Mouse (Mus musculus) adrenal gland, postnatal 25 days (tissue): ENCODE measurements around the gene Tmc7. TPM values are rescaled to one million over a fixed set of nuclear protein-coding genes. Genes with fewer than 3 reads are reported as not detected.

Experiments
- DNase-seq: peaks from one replicate; pipeline ENCODE4 v3.0.0; 2021; ENCODE audit warnings: mixed read lengths
- long read RNA-seq: library from polyadenylated mRNA; stranded (forward); transcript quantifications from one replicate; pipeline ENCODE4 v2.0.0, GENCODE M21; 2021
- total RNA-seq: library from RNA; stranded (reverse); gene quantifications from 2 replicates; pipeline ENCODE4 v1.2.3, GENCODE M21; 2021

The Tmc7 gene
- total RNA-seq = 0.52 TPM in 1 of 2 replicates, not detected in the other
- long read RNA-seq = 0 reads

DNA sequence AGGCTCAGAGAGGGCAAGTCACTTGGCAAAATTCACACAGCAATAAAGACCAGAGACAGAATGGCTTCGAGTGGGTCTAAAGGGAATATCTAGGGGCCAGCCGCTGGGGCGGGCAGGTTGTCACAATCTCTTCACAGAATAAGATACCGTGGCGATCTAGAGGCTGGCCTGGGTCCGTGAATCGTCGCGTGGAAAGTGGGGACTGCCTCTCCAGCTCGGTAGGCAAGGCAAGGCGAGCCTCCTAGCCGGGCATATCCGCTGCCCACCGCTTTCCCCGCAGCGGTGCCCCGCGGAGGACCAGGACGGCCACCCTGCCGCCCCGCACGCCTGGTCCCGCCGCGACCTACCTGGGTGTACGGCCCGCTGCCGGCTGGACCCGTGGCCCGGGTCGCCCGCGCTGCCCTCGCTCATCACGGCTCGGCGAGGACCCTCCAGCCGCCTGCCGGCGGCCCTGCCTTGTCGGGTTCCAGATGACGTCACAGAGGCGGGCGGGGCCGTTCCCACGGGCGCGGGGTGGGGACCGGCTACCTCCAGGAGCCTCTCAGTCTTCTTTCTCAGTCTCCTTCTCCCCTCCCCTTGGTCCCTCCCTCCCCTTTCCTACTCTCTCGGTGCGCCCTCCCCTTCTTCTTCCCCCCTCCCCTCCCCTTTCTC is at the start of gene Tmc7:
Gene Tmc7, minus strand, starts transcription at position 480 of the 651 bp plus-strand sequence.
- peak; percentile 67 for DNase-seq

DNA sequence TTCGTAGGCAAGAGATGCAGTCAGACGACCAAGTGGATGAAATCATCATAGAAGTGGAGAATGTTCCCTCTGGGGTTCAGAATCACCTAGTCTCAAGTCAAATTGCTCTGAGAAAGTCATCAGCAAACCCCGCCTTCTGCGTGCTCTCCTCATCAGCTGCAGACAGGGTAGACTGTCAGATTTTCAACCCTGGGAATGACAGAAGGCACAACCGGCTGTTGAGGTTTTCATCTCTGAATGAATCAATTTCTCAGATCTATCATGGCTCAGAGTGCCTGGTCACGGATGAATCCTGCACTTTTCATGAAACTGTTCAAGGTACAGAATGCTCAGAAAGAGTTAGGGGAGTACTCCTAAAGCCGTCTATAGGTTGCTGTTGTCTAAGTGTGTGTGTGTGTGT is 49.4 kb upstream of the Tmc7 start:
- DNase-seq = no peak

DNA sequence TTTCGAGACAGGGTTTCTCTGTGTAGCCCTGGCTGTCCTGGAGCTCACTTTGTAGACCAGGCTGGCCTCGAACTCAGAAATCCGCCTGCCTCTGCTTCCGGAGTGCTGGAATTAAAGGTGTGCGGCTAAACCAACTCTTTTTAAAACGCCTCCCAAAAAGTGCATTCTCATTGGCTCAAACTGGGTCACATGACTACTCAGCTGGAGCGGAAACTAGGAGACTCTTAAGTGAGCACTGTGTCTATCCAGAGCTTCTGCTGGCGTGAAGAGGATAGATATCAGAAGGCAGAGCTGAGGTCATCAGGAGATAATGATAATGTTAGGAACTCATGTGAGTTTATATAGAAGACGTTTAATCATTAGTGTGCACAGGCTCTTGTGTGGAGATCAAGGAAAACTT is 48.6 kb upstream of the Tmc7 start:
- no peak for DNase-seq

DNA sequence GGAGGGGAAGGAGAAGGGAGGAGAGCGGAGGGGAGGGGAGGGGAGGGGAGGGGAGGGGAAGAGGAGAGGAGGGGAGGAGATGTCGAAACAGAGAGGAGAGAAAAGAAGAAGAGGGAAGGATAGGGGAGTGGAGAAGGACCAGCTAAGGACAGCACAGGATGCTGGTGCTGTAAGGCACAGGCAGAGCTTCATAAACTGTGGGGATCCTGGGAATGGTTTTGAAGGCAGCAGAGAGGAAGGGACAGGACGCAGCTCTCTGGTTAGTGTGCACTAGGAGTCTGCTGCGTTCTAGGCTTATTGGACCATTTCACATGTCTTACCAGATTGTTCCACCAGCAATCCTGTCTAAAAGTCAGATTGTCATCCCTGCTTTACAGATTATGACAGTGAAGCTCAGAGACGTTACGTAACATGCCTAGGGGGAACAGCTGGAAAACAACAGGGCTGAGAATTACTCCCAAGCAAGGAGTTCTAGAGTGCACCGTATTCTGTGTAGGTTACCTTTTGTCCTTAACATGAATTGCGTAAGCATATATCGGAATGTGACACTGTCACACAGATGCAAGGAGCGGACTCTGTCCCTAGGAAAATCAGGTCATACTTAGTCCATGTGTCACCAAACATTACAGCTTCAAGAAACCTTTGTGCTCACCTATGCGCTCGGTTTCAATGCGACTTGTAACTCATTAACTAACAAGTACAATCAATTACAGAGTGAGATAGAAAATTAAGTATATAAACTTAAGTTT is 43.2 kb upstream of the Tmc7 start:
- no peak for DNase-seq

DNA sequence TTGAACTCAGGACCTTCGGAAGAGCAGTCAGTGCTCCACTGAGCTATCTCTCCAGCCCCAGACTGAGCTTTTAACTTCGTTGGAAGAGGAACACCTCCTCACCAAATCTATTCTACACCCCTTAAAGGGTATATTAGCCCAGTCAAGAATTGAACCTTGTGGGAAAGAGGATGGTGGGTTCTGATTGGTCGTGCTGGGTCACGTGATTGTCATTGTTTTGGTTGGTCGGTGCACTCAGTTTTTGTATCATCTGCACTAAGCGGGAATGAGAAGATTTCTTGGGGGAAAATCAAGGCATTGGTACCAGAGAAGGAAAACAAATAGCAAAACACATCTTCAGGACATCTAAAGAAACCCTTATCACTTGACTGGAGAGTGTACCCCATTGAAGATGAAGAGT is 36.6 kb upstream of the Tmc7 start:
- no peak for DNase-seq

DNA sequence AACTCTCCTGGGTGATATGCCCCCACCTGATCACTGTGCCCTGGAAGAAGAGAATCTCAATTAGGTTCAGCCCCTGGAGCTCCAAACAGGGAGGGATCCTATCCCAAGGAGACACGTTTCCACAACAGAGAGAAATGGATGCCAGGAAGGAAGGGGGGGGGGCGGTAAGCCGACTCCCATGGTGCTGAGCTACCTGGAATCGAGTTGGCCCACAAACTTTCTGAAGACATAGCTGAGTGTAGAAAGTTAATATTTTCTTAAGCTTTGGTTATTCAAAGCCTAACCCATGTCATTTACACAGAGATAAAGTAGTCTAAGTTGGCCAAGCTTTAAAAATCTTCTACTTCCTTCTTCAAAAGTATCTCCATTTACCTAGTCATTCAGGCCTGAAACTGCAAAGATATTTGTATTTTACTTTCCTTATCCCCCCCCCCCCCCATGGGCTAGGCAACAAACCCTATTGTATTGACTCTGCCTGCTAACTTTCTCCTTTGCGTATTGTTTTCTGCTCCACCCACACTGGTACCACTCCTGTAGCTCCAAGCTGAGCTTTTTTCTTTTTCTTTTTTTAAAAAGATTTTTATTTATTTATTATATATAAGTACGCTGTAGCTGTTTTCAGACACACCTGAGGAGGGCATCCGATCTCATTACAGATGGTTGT is 35.8 kb upstream of the Tmc7 start:
- DNase-seq = no peak

DNA sequence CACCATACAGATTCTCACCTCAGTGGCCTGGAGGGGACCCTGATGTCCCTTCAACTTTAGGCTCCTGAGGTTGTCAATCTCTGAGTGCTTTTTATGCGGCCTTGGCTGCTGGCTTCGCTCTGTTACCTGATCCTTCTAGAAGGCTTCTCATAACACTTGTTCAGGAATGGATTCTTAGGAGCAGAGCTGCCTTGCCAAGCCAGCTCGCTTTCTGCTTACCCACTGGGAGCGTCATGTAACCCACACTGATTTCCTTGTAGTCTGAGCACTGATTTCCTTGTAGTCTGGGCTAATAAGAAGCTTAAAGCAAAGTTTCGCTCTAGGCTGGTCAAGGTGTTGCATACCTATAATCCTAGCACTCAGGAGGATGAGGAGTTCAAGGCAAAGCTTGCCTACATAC is 33.6 kb upstream of the Tmc7 start:
- DNase-seq = no peak

DNA sequence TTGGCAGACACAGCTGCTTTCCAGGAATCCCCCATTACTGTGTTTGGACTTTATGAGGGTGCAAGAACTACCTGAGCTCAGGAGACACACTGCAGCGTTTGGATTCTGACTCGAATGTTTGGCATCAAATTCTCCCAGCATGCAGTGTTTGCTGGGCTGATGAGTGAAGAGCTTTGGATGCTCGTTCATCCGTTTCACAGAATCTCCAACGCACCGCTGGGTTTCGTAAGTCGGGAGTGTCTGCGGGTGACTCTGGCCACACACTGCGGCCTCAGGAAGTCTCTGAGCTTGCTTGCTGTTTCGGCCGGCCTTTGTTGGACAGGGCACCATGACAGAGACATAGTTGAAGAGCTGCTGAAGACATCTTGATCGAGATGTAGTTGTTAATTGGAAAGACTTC is 29.5 kb upstream of the Tmc7 start:
- DNase-seq = no peak

DNA sequence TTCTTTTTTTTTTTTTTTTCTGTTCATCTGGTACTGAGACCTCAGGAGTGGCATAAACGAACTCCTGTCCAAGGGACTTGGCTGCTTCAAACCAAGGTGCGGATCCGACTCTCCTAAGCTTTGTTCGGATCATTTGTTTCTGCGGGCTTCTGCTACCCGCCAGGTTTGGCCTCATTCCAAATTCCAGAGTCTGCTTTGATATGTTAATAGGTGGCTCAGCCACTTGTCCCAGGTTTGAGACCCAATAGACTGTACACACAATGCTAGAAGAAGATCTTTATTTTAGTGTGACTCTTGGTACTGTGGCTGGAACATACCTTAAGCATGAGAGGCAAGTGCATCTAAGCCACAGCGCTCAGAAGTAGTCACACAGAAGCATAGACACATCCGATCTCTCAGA is 27.4 kb upstream of the Tmc7 start:
- no peak for DNase-seq

DNA sequence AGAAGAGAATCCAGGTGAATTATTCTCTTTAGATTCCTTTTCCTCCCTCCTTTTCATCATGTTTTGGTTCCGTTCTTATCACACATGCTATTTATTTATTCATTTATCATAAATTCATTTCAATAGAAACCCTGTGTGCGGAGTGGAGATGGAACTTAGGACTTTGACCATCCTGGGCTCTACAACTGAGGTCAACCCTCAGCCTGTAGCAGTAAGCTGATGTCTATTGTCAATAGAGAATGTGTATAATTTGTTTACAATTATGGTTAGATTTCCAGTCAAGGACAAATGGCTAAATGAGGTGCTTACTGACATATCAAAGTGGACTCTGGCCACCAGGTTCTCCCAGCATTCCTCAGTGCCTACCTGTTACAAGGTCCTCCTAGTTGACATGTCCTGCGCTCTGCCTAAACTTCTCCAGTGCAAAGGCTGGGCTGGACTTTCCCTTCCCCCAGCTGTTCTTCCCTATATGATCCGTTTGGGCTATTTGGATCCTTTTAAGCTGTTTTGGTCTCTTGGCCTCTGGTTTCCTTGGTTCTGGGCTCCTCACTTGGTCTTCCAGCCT is 26.7 kb upstream of the Tmc7 start:
- no peak for DNase-seq

DNA sequence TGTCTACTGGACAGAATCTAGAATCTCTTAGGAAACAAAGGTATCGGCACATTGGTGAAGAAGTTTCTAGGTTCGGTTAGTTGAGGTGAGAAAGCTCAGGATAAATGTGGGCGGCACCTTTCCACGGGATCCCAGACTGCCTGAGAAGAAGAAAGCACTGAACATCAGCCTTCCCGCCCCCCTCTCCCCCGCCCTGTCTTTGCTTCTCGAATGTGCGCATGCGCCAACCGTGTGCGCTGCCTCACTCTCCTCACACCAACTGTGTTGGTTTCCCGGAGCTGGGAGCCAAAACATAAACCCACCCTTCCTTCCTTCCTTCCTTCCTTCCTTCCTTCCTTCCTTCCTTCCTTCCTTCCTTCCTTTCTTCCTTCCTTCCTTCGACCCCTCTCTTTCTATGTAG is 26.2 kb upstream of the Tmc7 start:
- no peak for DNase-seq

DNA sequence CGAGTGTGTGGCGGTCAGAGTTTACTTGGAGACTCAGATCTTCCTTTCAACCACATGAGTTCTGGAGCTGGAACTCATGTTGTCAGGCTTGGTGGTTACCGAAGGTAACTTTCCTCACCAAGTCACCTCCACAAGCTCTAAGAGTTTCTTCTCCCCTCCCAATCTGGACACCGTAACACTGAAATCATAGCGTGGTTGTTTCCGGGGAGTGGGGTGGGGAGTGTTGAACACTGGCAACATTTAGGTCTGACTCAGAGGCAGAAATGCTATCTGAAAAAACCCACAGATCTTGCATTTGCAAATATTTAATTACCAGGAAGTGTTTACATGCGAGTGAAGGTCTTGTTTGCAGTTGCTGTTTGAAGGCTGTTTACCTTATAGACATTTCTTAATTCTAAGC is 25.3 kb upstream of the Tmc7 start:
- DNase-seq = no peak

DNA sequence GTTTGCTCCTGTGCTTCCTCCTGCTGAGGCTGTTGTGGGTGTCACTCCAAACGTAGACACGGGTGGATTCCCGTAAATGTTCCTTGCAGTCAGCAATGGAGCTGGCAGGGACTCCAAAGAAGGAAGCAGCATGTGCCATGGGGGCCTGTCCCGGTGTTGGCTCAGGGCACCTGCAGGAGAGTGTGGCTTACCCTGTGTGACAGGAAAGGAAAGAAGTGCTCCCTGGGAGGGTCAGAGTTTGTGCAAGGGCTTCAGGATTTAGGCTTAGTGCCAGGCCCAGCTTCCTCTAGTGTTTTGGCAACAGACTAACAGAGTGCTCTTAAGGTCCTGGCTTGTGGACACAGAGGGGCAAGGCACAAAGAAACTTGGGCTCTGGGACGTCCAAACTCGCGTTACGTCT is 20.3 kb upstream of the Tmc7 start:
- no peak for DNase-seq

DNA sequence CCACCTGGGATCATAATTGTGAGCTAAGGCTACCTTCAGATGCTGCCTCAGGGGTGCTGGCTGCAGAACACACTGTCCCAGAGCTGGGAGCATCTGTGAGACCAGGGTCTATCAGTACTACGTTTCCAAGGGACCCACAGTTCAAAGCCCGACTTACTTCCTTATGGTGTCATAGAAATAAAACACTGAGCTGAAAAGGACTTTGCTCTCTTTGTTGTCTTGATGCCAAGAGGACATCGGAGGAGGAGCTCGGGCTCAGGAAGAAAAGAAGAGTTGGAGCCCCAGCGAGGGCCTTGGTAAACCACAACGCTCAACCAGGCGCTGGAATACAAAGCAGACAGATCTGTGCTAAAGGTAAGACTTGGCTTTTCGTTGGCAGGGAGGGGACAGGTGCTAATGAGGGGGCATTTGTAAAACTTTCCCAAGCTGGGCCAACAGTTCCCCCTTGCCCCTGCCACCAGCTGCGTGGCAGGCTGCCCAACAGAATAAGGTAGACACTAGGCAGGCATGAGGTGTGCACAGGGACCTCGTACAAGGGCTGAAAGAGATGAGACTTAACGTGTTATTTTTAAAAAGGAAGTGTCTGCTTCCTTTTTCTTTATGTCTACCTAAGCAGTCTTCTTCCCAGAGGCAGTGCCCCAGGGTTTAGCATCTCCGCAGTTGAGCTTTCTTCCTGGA is 15.6 kb upstream of the Tmc7 start:
- no peak for DNase-seq

DNA sequence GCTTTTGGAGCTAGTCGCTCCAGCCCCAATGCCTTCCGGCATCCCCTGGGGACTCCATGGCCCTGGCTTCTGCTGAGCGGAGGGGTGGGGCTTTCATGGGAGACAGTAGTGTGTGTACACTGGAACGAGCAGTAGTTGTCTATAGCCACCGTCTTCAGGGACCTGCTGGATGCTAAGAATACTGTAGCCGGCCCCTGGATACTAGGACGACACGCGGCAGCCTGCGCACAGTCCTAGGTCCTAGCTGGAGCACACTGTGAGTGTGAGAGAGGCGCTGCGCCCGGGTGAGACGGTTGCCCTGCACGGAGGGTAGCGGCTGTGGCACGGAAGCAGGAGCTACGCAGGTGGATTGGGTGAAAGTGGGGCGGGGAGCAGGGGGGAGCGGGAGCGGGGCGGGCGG is 12.7 kb upstream of the Tmc7 start, which contains the start of gene Tmc5:
Gene Tmc5, plus strand, starts transcription at position 97 of the 400 bp plus-strand sequence.
- DNase-seq = no peak

DNA sequence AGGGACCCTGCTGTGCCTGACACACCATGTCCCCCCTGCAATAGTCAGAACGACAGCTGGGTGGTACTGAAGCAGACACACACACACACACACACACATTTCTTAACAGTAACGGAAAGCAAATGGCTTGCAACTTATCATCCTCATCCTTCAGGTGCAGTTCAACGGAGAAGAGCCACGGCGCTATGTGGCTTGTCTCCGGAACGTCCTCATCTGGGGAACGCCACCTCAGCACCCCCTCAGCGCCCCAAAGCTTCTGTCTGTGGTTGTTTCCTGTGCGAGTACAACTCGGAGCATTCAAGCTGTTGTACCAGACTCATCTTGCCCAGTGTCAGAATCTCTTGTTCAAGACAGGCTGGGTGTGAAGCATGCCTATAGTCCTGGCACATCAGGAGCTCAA is 11.7 kb upstream of the Tmc7 start:
- no peak for DNase-seq

DNA sequence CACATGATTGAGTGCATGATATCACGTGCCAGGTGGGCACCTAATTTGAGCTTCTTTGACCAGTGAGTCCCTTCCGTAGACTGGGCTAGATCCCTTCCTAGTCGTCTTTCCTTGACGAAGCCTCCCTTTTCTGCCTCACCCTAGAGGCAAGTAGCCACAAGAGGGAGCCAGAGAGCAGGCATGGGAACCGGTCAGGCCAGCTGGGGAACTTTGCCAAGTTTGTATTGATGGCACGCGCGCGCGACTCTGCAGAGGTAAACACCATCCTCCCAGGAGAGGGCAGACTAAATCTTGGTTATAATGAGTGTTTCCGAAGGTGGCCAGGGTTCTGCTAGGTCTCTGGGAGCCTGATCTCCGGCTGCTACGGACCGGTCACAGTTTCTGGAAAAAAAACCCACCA is 10.7 kb upstream of the Tmc7 start:
- DNase-seq = peak; percentile 92

DNA sequence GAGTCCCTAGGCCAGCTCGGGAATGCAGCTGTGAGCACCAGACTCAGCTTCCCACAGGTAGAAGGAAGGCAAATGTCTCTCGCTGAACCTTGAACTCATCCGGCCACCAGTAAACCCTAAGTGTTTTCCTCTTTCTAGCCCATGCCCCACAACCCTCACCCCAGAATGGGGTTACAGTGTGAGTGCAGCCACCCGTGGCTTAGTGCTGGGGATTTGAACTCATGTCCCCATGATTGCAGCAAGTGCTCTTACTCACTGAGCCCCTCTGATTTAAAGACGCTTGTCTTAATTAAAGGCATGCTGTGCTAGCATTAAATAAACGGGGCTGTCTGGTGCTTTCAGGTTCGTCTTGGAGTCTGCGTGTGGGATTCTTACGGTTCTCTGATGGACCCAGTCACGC is 10.1 kb upstream of the Tmc7 start:
- DNase-seq = no peak

DNA sequence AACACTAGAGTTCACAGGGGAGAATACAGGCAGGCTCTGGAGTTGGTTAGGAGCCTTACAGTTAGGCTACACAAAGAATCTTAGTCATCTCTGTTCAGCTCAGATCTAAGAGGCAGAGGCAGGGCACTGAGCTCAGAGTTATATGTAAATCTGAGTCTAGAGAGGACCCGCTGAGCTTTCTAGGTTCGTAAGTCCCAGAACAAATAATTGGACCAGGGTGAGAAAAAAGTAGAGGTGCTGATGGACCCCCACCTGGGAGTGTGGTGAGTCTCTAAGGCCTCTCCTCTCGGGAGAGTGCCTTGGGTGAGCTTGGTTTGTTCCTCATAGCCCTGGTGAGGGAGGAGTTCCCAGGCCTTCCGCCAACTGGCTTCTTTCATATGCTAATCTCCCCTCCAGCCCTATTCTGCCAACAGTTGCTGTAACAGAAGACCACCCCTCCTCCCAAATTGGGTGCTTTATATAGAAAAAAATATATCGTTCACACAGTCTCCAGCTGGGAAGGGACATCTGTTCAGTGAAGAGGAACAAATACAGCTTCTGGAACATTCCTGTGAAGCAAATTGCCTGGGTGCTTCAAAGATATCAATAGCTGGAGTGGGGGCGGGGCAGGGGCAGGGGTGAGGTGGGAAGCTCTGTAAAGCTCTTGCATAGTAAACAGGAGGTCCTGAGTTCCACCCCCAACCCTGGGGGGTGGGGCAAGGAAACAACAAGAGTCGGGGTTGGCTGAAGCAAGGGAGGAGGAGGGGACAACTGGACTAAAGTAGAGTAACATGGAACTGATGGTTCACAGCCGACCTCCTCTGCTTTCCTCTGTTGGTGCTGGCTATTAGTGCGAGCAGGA is 9.3 kb upstream of the Tmc7 start:
- no peak for DNase-seq

DNA sequence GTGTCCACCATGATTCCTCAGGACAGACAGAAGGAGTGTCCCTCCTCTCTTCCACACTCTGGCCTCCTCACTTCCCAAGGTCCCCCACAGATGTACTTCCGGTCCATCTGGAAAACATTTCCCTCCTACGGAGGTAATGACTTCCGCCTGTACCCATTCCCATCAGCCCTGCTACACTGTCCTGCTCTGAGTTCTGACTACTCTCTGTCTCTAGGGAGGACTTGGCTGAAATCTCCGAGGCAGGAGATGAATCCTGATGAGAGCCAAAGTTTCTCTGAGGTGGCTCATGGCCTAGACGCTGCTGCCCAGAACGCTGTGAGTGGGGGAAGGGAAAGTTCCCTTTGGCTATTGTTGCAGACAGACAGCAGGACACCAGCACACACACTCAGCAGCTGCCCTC is 7.6 kb upstream of the Tmc7 start:
- DNase-seq = no peak

DNA sequence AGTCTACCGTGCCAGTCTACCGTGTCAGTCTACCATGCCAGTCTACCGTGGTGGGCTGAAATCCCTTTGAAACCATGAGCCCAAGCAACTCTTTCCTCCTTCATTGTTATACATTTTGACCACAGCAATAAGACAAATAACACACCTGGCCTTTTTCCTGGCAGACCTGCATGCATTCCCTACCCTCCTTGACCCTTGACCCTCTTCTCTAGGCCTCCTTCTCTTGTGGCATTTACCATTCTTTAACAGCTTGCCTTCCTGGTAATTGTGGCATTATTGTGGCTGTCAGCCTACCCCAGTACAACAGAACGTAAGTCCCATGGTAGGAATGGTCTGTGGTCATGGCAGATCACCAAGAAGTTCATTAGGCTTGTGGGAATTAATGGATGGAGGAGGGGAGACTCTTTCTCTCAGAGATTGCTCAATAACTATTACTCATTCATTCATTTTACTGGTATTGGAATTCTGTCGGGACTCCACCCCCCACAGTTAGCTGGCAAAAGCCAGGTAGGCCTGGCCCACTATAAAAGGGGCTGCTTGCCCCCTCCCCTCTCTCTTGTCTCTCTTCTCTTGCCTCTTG is 6.3 kb upstream of the Tmc7 start:
- no peak for DNase-seq
